Mouse (Mus musculus) lung, postnatal 0 days (tissue): ENCODE measurements around the gene Reg1. TPM values are rescaled to one million over a fixed set of nuclear protein-coding genes. Genes with fewer than 3 reads are reported as not detected.
"Not testable (repeated sequence)": the region's sequence is repeated elsewhere in the genome, so short reads cannot be mapped to it uniquely, and the experiment has no call there.

Experiments
- ATAC-seq: fragments of 200-750 bp; cut with Nextera tagmentation; 2 replicates; pipeline ENCODE4 v1.8.0; 2017; ENCODE audit warnings: moderate library complexity
- DNase-seq: peaks from one replicate; pipeline ENCODE4 v3.0.0-alpha.2; 2016; ENCODE audit warnings: low spot score
- H3K27ac ChIP-seq: fragments of 300-500 bp; sonication (generic); 2 replicates; pipeline ENCODE4 v1.5.1; 2014; ENCODE audit warnings: antibody characterized with exemption, mild to moderate bottlenecking, low read length, mixed read lengths
- H3K27me3 ChIP-seq: fragments of 300-500 bp; sonication (generic); replicated peaks from 2 replicates; pipeline ENCODE4 v1.6.1; 2014; ENCODE audit warnings: low read length, mixed read lengths; ENCODE audit not compliant: insufficient read depth
- H3K36me3 ChIP-seq: fragments of 300-500 bp; sonication (generic); 2 replicates; pipeline ENCODE4 v1.6.1; 2014; ENCODE audit warnings: low read length, mixed read lengths; ENCODE audit not compliant: insufficient read depth
- H3K4me1 ChIP-seq: fragments of 300-500 bp; sonication (generic); 2 replicates; pipeline ENCODE4 v1.6.1; 2014; ENCODE audit warnings: antibody characterized with exemption, low read depth, low read length, mixed read lengths; ENCODE audit not compliant: insufficient read depth
- H3K4me2 ChIP-seq: fragments of 300-500 bp; sonication (generic); replicated peaks from 2 replicates; pipeline ENCODE4 v1.6.1; 2014; ENCODE audit warnings: low read depth, mild to moderate bottlenecking, low read length, moderate library complexity, mixed read lengths
- H3K4me3 ChIP-seq: fragments of 300-500 bp; sonication (generic); 2 replicates; pipeline ENCODE4 v1.5.1; 2014; ENCODE audit warnings: low read depth, low read length
- H3K9ac ChIP-seq: fragments of 300-500 bp; sonication (generic); replicated peaks from 2 replicates; pipeline ENCODE4 v1.6.1; 2014; ENCODE audit warnings: low read depth, mild to moderate bottlenecking
- H3K9me3 ChIP-seq: fragments of 300-500 bp; sonication (generic); 2 replicates; pipeline ENCODE4 v1.6.1; 2016; ENCODE audit warnings: low read length, mixed read lengths
- CTCF ChIP-seq: IDR thresholded peaks from 2 replicates; pipeline ENCODE4 v1.5.1; 2016; ENCODE audit warnings: antibody characterized with exemption, mild to moderate bottlenecking
- EP300 ChIP-seq: IDR thresholded peaks from 2 replicates; pipeline ENCODE4 v1.6.1; 2016; ENCODE audit warnings: antibody characterized with exemption, mild to moderate bottlenecking, control low read depth
- WGBS: fragments of 180-500 bp; shearing (Covaris S2); extraction: QIAGEN DNeasy Blood & Tissue Kit; methylation state at CpG from one replicate; pipeline ENCODE4 v1.1.7; 2014; 5-methylcytosine and 5-hydroxymethylcytosine counted together
- polyA plus RNA-seq: library from polyadenylated mRNA; unstranded; fragments of >200 nt; fragmentation: Nextera tagmentation; extraction: Ambion mirVana; gene quantifications from 2 replicates; pipeline ENCODE4 v1.2.1, GENCODE M21; 2015

The Reg1 gene
- polyA plus RNA-seq = not detected in 2 replicates

- not testable (repeated sequence) for H3K9ac ChIP-seq, DNase-seq, H3K36me3 ChIP-seq, H3K27ac ChIP-seq, H3K4me1 ChIP-seq, H3K9me3 ChIP-seq, H3K4me3 ChIP-seq, H3K27me3 ChIP-seq, H3K4me2 ChIP-seq, ATAC-seq
These were observed at the start of gene Reg1 for GRCm38 (mm10) chr6:78422411-78422810. Gene Reg1, plus strand, starts transcription at chr6:78422711.

- no peak for ATAC-seq
- no peak within 1 kb of the TSS for H3K27ac ChIP-seq
These were observed 43.7 kb upstream of the Reg1 start, which contains the start of gene Reg3d for GRCm38 (mm10) chr6:78378765-78379164. Gene Reg3d, minus strand, starts transcription at chr6:78378865.

GRCm38 (mm10) chr6:78380409-78380808 is 42.1 kb upstream of the Reg1 start, which contains the start of gene Reg3a:
Gene Reg3a, plus strand, starts transcription at chr6:78380709.
- TF ChIP-seq EP300 (no peak), CTCF (no peak)
- no peak within 1 kb of the TSS for H3K4me2 ChIP-seq
- no peaks in the 10 kb centered on the region for H3K36me3 ChIP-seq
- H3K27me3 ChIP-seq = no peaks in the 10 kb centered on the region
- H3K4me3 ChIP-seq = no peak within 1 kb of the TSS
- H3K27ac ChIP-seq = no peak within 1 kb of the TSS
- DNase-seq (no peak), ATAC-seq (no peak)
- H3K9ac ChIP-seq = no peak within 1 kb of the TSS
- no peaks in the 10 kb centered on the region for H3K9me3 ChIP-seq
- no peaks in the 10 kb centered on the region for H3K4me1 ChIP-seq

More at GRCm38 (mm10) chr6:78378765-78379164, 43.7 kb upstream of the Reg1 start, which contains the start of gene Reg3d:
- Histone ChIP-seq H3K9ac (no peak within 1 kb of the TSS), H3K4me1 (no peaks in the 10 kb centered on the region), H3K4me2 (no peak within 1 kb of the TSS), H3K36me3 (no peaks in the 10 kb centered on the region), H3K4me3 (no peak within 1 kb of the TSS), H3K9me3 (no peaks in the 10 kb centered on the region), H3K27me3 (no peaks in the 10 kb centered on the region)
- 59% methylated on average over 2 of the region's 2 CpGs for WGBS
- TF ChIP-seq CTCF (no peak), EP300 (no peak)
- no peak for DNase-seq

- no peak overlapping the region for H3K27ac ChIP-seq
- 71% methylated on average over 3 of the region's 3 CpGs for WGBS
- no peak for DNase-seq
- no peak for ATAC-seq
- no peak for TF ChIP-seq CTCF
- no peak for TF ChIP-seq EP300
- H3K9me3 ChIP-seq = no peaks in the 10 kb centered on the region
- H3K27me3 ChIP-seq = no peaks in the 10 kb centered on the region
- no peak overlapping the region for H3K4me3 ChIP-seq
- H3K4me2 ChIP-seq = no peak overlapping the region
- H3K36me3 ChIP-seq = no peaks in the 10 kb centered on the region
- H3K9ac ChIP-seq = no peak overlapping the region
- H3K4me1 ChIP-seq = no peaks in the 10 kb centered on the region
These were observed 36.9 kb upstream of the Reg1 start for GRCm38 (mm10) chr6:78385609-78386008.

- H3K9me3 ChIP-seq, H3K36me3 ChIP-seq, H3K27ac ChIP-seq, H3K4me3 ChIP-seq, ATAC-seq, H3K27me3 ChIP-seq, H3K4me1 ChIP-seq, DNase-seq, H3K4me2 ChIP-seq, H3K9ac ChIP-seq: not testable (repeated sequence)
- 92% methylated on average over 3 of the region's 17 CpGs for WGBS
These were observed 27.2 kb upstream of the Reg1 start, which contains the start of gene Reg2 for GRCm38 (mm10) chr6:78395323-78395722. Gene Reg2, plus strand, starts transcription at chr6:78395623.

- TF ChIP-seq EP300 = no peak
- ATAC-seq (no peak), DNase-seq (no peak)
- Histone ChIP-seq H3K27me3 (no peaks in the 10 kb centered on the region), H3K4me2 (no peak overlapping the region), H3K4me1 (no peaks in the 10 kb centered on the region), H3K4me3 (no peak overlapping the region), H3K36me3 (no peaks in the 10 kb centered on the region), H3K9ac (no peak overlapping the region), H3K27ac (no peak overlapping the region), H3K9me3 (no peaks in the 10 kb centered on the region)
- WGBS = 61% methylated on average over 3 of the region's 3 CpGs
These were observed 3.0 kb downstream of the Reg1 start for GRCm38 (mm10) chr6:78425497-78425896.

- ATAC-seq (no peak), DNase-seq (no peak)
- no peak overlapping the region for H3K4me2 ChIP-seq
- H3K9ac ChIP-seq = no peak overlapping the region
- no peaks in the 10 kb centered on the region for H3K9me3 ChIP-seq
- no peak overlapping the region for H3K4me3 ChIP-seq
- WGBS = 40% methylated on average over 1 of the region's 1 CpGs
- H3K27ac ChIP-seq = no peak overlapping the region
- no peaks in the 10 kb centered on the region for H3K4me1 ChIP-seq
- H3K36me3 ChIP-seq = no peaks in the 10 kb centered on the region
- no peaks in the 10 kb centered on the region for H3K27me3 ChIP-seq
- TF ChIP-seq CTCF (no peak), EP300 (no peak)
These were observed 24.7 kb downstream of the Reg1 start for GRCm38 (mm10) chr6:78447202-78447601.
